Mouse (Mus musculus): Measurements from ENCODE around the gene Olfr553.
"Not testable (repeated sequence)": the region's sequence is repeated elsewhere in the genome, so short reads cannot be mapped to it uniquely, and the experiment has no call there.

The Olfr553 gene

DNA sequence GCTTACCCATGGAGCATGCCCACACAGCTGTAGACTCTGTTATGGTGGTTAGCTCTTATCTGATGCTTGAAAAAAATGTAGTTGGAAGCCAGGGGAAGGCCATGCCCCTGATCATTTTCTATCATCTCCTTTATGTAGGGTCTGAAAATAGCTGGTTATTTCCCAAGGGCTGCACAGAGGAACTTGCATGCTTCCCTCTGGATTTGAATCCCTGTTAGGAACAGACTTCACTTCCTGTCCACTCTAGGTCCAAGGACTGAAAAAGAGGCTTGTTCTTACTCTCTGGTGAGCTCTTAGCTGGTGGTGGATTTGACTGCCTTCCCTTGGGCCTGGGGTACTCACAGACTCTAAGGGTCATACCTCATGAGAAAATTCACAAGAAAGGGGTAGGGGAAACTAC lies at the start of gene Olfr553:
TSS of gene Olfr553 (minus strand) at position 101 of the 400 bp plus-strand sequence.
- no peak for DNase-seq

DNA sequence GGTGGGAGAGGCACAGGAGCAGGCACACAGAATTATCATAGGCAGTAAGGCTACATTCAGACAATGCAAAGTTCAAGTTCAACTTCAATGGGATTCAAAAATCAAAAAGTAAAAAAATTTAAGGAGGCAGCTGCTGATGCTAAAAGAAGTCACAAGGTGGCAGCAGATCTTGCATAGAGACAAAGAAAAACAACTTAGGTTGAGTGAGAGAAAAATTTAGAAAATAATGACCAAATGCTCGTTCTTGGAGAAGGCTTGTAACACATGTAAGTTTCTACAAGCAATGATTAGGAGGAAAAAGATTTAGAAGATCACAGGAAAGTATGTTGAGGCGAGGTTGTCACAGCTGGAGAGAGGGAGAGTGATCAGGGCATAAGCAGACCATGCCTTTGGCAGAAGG lies 47.4 kb upstream of the Olfr553 start:
- DNase-seq, result no peak

DNA sequence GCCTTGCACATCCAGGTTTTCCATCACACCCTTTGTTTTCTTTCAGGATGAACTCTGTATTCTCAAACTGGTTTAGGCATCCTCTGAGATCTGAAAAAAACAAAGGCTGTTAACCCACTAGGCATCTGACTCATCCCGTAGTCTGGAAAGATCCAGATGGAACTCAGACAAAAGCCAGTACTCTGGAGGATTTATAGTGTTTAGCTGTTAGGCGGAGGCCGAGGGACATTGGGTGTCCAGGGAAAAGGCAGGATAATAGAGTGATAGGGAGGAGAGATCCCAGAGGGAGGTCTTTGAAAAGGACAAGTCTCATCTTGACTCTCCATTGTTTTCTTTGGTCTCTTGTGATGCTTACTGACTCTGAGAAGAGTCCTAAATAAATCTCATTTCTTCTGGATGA lies 46.6 kb upstream of the Olfr553 start, which contains the start of gene Olfr556:
TSS of gene Olfr556 (plus strand) at position 301 of the 400 bp plus-strand sequence.
- no peak for DNase-seq

DNA sequence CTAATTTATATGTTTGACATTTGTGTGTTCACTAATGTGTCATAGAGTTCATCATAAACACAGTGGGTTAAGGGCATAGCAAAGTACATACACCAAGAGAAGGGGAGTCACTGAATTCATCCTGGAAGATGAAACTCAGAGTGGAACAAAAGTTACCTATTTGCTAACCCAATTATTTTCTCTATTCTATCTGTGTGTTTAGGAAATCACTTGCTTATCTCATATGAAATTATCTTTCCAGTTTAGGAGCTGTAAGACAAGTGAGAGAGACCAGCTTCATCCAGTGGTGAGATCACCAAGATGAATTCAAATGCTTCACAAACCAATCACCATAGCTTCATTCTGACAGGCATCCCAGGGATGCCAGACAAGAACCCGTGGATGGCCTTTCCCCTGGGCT lies 40.5 kb upstream of the Olfr553 start, which contains the start of gene Olfr555:
TSS of gene Olfr555 (plus strand) at position 301 of the 400 bp plus-strand sequence.
- no peak for DNase-seq

DNA sequence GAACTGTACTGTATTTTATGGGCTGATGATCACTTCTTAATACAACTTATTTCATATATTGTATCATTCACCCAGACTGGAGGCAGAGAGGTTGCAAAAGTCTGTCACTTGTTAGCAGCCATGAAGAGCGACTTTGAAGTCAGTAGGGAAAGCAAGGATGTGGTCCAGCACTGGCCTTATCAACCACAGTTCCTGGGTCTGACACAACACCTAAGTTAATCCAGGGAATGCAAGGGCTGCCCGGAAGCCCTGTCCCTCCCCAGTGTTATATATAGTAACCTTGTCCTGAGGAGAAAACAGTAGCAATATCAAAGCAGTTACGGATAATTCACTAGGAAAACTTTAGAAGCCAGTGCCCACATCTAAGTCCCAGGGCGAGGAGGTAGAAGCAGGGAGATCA lies 26.9 kb upstream of the Olfr553 start:
- DNase-seq, result not testable (repeated sequence)

DNA sequence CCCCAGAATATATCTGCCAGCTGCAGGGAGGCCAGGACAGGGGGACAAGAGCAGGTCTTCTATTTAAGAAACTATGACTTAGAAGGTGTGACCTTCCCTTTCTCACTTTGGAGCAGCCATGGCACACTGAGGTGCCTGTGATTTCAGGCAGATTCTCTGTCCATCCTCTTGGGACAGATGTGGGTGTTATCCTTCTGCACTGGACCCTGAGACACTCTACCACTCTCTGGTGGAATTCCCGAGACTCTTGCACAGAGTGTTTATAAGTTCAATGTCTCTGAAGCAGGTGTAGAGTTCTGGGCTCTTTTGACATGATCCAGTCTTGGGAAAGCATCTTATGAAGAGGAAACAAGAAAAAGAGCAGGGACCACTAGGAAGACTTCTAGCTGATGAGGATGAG lies 20.1 kb upstream of the Olfr553 start, which contains the start of gene Olfr554:
TSS of gene Olfr554 (plus strand) at position 301 of the 400 bp plus-strand sequence.
- no peak for DNase-seq

DNA sequence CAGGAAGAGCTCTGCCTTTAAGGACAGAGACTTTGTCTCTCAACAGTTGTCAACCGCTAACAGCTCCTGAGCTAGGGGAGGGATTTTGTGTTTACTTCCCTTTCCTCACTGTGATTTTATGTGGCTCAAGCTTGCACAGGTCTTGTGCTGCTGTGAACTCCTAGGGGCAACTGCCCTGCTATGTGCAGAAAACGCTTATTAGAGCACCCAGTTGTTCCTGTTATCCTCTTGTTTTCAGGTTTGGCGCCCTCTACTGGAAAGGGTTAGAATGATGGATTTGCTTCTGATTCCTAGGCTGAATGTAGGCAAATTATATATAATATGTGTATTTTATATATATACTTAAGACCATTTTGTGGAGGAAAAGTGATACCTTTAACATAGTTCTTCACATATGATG lies 18.6 kb upstream of the Olfr553 start:
- peak; percentile 10 for DNase-seq

DNA sequence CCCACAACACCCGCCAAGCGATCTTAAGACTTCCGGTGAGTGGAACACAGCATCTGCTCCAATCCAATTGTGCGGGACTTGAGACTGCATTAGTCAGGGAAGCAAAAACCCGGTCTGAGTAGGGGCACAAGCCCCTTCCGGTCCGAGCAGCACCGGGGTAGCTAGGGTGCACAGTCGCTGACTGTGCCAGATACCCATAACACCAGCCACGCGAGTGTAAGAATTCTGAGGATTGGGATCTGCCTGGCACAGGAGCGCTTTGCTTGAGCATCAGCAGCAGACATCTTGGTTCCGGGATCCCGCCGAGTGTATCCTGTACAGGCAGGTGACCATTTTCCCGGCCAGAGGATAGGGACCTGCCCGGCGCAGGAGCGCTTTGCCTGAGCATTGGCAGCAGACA lies 2.4 kb upstream of the Olfr553 start:
- DNase-seq, result not testable (repeated sequence)

DNA sequence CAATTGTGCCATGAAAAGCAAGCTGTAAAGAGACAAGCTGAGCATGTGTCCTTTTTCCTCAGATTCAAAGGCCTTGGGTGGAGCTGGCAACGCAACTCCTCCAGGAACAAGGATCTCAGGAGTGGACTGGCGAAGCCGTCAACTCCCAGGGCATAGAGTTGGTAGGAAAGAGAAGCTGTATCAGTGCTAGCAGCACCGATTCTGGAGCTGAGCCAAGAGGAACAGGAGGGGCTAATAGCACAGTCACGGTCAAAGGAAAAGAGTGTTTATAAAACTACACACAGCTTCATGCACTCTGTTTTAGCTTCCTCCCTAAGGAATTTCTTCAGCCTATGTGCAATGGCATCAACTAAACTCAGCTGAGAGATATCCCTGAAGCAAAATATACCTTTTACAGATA lies 1.6 kb upstream of the Olfr553 start:
- DNase-seq, result no peak

DNA sequence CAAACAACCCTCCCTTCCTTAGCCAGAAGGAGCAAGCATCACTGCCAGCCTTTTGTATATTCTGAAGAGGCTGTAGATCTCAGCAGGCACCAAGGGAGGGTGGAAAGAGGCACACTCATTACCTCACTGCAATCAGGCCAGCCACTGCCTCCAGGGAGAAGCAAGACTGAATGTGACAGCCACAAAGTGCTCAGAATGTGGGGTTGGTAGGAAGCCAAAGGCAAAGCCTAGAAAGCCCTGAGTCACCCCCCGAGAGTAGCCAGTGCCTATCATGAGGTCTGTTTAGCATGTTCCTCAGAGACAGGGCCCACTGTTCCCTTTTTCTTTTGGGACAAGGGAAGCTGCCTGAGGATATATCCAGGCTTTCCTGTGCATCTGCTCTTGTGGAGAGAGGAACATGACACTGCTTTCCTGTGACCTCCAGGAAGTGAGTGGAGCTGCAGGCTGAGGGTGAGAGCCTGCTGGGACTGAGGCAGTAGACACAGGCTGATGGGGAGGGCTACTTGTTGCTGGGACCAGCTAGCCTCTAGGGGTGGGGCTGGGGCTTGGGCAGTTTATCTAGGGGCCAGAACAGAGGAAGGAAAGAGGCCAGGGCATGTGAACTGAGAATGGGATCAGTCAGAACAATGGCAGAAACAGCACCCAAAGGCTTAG lies 20.5 kb downstream of the Olfr553 start, which contains the start of gene Olfr552:
TSS of gene Olfr552 (plus strand) at position 393 of the 654 bp plus-strand sequence.
- DNase-seq, result no peak

DNA sequence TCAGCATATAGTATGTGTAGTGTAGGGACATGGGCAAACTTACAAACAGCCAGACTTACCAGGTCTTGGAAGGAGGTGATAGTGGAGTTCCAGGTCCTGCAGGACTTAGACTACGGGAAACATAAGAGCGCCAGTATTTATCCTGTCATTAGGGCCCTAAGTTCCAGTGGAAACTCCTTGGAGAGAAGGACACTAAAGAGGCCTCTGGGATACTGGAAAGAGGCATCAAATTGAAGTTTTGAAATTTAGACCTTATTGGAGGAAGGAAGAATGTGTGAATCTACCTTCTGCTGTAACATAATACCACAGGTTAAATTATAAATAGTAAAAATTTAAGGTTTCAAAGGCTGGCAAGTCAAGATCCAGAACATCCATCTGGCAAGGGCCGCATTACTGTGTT lies 26.2 kb downstream of the Olfr553 start, which contains the start of gene Olfr551:
TSS of gene Olfr551 (minus strand) at position 101 of the 400 bp plus-strand sequence.
- no peak for DNase-seq

DNA sequence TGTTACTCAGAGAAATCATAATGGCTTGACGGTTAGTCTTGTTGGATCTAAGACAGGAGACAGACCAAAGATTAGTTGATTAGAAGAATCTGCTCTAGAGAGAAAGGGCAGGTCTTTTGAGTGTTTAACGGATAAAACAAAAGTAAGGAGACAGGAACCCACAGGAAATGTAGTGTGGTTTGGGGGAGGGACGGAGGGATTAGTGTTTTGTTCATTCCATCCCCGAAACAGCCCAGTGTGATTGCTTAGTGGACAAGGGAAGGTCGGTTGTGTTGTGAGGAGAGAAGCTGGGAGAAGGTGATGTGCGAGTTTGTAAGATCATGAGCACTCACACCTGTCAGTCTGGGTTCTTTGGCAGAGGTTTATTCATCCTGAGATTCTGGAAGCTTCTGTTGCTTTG lies 42.0 kb downstream of the Olfr553 start:
- no peak for DNase-seq

DNA sequence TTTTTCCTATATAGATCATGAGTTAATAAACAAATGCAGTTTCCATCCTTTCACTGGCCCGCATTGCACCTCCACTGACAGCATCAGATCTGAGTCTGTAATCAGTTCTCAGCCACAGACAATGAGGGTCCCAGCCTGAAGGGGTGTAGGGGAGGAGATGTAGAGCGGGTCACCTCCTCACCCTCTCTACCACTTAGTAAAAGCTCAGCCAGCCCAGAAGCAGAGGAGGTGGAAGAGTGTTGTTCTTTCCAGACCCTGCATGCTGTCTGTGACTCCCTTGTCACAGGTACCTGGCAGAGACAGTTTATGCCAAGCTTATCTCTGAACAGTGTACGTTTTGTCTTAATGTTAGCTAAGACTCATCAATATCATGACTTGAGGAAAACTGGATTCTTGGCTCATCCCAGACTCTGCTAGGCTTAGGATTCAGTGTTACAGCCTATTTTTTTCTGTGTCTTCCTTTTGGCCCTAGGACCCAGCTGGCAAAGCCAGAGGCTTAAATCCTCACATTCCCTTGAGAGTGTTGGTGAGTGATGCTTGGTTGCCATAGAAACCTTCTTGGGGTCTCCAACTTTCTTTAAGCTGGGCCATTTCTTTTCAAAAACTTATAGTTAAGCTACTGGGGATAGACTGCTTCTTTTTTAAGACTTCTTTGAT lies 44.7 kb downstream of the Olfr553 start:
- no peak for DNase-seq

DNA sequence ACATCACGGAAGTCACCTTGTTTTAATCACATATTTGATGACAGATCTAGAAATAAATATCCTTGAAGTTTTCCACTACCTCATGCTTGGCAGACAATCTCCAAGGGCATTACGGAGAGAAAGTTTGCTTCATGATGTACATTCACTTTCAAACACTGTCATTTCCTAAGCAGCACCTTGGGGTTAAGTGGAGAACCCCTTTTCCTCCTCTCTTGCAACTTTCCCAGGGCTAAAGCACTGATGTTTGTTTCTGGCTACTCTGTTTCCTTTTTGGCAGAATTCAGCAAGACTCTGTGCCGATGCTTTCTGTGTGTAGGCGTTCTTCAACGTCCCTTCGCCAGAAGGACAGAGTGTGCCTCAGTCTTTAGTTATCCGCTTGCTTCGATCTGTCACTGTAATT lies 46.9 kb downstream of the Olfr553 start, which contains the start of gene Olfr550:
TSS of gene Olfr550 (plus strand) at position 301 of the 400 bp plus-strand sequence.
- DNase-seq, result no peak

DNA sequence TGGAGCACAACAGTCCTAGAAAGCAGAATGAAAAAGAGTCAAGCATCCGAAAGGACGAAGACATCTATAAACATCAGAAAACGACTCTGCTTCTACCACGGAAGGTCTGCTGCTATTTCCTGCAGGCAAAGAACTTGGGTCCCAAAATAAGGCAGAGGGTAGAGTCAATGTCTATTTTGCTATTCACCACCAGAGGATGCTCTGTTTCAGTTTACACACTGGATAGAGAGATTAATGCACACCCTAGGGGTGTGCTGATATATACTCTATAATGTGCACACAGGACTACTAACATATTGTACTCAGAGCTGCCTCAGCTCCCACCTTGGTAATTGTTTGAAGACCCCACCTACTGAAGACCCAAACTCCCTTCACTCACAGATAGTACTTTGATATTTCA lies 51.8 kb downstream of the Olfr553 start:
- no peak for DNase-seq

DNA sequence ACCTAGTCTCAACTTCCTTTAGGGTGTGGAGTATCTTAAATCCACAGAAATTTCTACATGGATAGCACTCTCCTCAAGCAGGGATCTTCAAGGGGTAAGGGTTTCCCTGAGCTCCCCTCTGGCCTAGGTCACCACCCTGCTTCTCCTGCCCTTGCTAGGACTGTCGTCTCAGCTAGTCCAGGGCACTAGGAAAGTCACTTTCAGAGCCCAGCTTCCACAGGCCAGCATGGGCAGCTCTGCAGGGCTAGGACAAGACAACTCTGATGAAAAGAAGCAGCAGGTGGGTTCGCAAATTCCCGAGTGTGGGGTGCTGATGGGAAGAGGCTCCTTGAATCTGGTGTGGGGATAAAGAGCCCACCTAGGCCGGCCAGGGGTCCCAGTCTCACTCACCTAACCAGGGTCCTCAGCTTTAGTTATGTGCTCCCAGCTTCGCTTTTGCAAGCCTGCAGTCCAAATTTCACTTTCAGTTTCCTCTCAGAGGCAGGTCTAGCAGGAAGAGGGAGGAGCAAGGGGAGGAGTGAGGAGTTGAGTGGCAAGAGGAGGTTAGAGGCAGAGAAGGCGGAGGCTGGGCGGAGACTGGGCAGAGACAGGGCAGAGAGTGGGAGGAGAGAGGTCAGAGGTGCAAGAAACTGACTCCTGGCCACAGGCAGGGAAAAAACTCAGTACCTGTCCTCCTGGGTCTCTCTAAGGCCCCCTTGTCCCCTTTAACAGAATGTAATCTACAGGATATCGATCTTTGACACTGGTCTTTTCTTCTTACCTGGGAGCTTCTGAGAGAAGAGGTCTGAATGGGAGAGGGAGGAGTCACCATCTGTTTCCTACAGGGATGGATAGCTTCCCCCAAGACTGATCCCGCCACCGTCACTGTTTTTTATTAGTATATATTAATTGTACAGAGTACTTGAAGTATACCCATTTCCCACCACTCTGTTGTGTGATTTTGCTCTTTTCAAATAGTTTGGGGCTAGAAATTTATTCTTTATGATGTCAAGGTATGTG lies 52.7 kb downstream of the Olfr553 start, which contains the start of gene Trim21:
TSS of gene Trim21 (minus strand) at position 488 of the 999 bp plus-strand sequence.
- DNase-seq, result peak; percentile 78
